Mouse (Mus musculus): ENCODE measurements around the gene Ear6. TPM values are rescaled to one million over a fixed set of nuclear protein-coding genes. Genes with fewer than 3 reads are reported as not detected.

Gene Ear6
- polyA plus RNA-seq, 1 experiment from 2014 or later, result not detected

- no peak for ATAC-seq (ENCODE audit: low FRiP score)
- Histone ChIP-seq H3K4me3 (no peak overlapping the region), H3K36me3 (peaks cover 41% of the 10 kb centered on the region), H3K9me3 (no peaks in the 10 kb centered on the region), H3K9ac (no peak overlapping the region), H3K4me2 (no peak overlapping the region), H3K27me3 (no peaks in the 10 kb centered on the region), H3K27ac (no peak overlapping the region), H3K4me1 (replicated peaks) (no peaks in the 10 kb centered on the region)
- WGBS, result 82% methylated on average over 8 of the region's 8 CpGs
These were observed 43.2 kb downstream of the Ear6 start for GRCm38 (mm10) chr14:51896539-51897170.

- Histone ChIP-seq H3K4me1 (replicated peaks) (no peaks in the 10 kb centered on the region), H3K36me3 (peaks cover 19% of the 10 kb centered on the region), H3K27ac (no peak overlapping the region), H3K27me3 (no peaks in the 10 kb centered on the region), H3K4me2 (no peak overlapping the region), H3K9ac (no peak overlapping the region), H3K9me3 (no peaks in the 10 kb centered on the region), H3K4me3 (no peak overlapping the region)
- no peak for ATAC-seq (ENCODE audit: low FRiP score)
- 92% methylated on average over 1 of the region's 1 CpGs for WGBS
These were observed 45.9 kb downstream of the Ear6 start for GRCm38 (mm10) chr14:51899351-51899750.

GRCm38 (mm10) chr14:51902806-51903710, 49.6 kb downstream of the Ear6 start:
- H3K4me2 ChIP-seq, result no peak overlapping the region
- H3K27ac ChIP-seq, result no peak overlapping the region
- H3K9ac ChIP-seq, result no peak overlapping the region
- 0 out of 2 replicates have a peak, but pooled peaks cover 3% of the 10 kb centered on the region for H3K36me3 ChIP-seq
- 61% methylated on average over 9 of the region's 9 CpGs for WGBS
- H3K4me1 ChIP-seq (replicated peaks), result no peaks in the 10 kb centered on the region
- H3K4me3 ChIP-seq, result no peak overlapping the region
- H3K9me3 ChIP-seq, result no peaks in the 10 kb centered on the region
- ATAC-seq (ENCODE audit: low FRiP score), result peak; percentile 73
- H3K27me3 ChIP-seq, result no peaks in the 10 kb centered on the region

DNA sequence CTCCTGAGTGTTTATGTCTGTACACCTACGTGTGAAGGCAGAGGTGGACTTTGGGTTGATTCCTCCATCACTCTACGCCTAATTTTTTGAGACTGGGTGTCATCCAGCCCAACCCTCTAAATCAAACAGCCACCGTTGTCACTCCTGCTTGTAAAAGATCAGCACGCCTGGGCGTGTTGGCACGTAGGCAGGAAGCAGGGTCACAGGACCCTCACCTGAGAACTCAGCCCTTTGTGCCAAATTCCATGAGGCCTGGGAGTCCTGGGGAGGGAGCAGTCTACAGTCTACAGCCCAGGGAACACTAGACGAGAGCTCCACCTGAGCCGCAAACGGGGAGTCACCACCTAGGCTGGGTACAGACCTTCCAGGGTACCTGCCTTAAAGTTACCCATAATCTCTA, 50.3 kb downstream of the Ear6 start:
- 94% methylated on average over 9 of the region's 9 CpGs for WGBS
- Histone ChIP-seq H3K4me2 (no peak overlapping the region), H3K36me3 (0 out of 2 replicates have a peak, but pooled peaks cover 3% of the 10 kb centered on the region), H3K4me1 (replicated peaks) (no peaks in the 10 kb centered on the region), H3K9me3 (no peaks in the 10 kb centered on the region), H3K27ac (no peak overlapping the region), H3K9ac (no peak overlapping the region), H3K4me3 (no peak overlapping the region), H3K27me3 (no peaks in the 10 kb centered on the region)
- ATAC-seq (ENCODE audit: low FRiP score), result no peak

Small RNA genes within 50 kb of the gene (microRNA-seq; reads per million reads assigned to microRNA genes)
- not detected for gene Gm27375

Other genes with a start within 250 kb of the Ear6 start
- not detected in 2 replicates for gene Gm17078, start 242.4 kb upstream of the Ear6 start, polyA plus RNA-seq (2015; fragmentation: Nextera tagmentation; extraction: Ambion mirVana)
- not detected in 2 replicates for gene Gm4181, start 218.0 kb upstream of the Ear6 start, polyA plus RNA-seq (2015; fragmentation: Nextera tagmentation; extraction: Ambion mirVana)
- gene Gm17079, start 158.2 kb upstream of the Ear6 start, polyA plus RNA-seq (2015; fragmentation: Nextera tagmentation; extraction: Ambion mirVana), result not detected in 2 replicates
- not detected in 2 replicates for gene Gm5800, start 136.5 kb upstream of the Ear6 start, polyA plus RNA-seq (2015; fragmentation: Nextera tagmentation; extraction: Ambion mirVana)
- gene Ang4, start 80.1 kb upstream of the Ear6 start, polyA plus RNA-seq (2015; fragmentation: Nextera tagmentation; extraction: Ambion mirVana), result not detected in 2 replicates
- not detected in 2 replicates for gene AY358078, start 53.7 kb upstream of the Ear6 start, polyA plus RNA-seq (2015; fragmentation: Nextera tagmentation; extraction: Ambion mirVana)
- 82.5 and 86.0 TPM in 2 replicates for gene Mettl17, start 31.1 kb downstream of the Ear6 start, polyA plus RNA-seq (2015; fragmentation: Nextera tagmentation; extraction: Ambion mirVana)
- gene Slc39a2, start 39.2 kb downstream of the Ear6 start, polyA plus RNA-seq (2015; fragmentation: Nextera tagmentation; extraction: Ambion mirVana), result 1.7 and 1.8 TPM in 2 replicates
- gene Ndrg2, start 60.5 kb downstream of the Ear6 start, polyA plus RNA-seq (2015; fragmentation: Nextera tagmentation; extraction: Ambion mirVana), result 108 and 144 TPM in 2 replicates
- gene Tppp2, start 64.7 kb downstream of the Ear6 start, polyA plus RNA-seq (2015; fragmentation: Nextera tagmentation; extraction: Ambion mirVana), result not detected in 2 replicates
- not detected in 2 replicates for gene Rnase13, start 69.1 kb downstream of the Ear6 start, polyA plus RNA-seq (2015; fragmentation: Nextera tagmentation; extraction: Ambion mirVana)
- gene Arhgef40, start 131.0 kb downstream of the Ear6 start, polyA plus RNA-seq (2015; fragmentation: Nextera tagmentation; extraction: Ambion mirVana), result 76.8 and 83.1 TPM in 2 replicates
- gene Tmem253, start 162.0 kb downstream of the Ear6 start, polyA plus RNA-seq (2015; fragmentation: Nextera tagmentation; extraction: Ambion mirVana), result 0.79 and 0.84 TPM in 2 replicates
- 30.5 and 33.1 TPM in 2 replicates for gene Zfp219, start 167.0 kb downstream of the Ear6 start, polyA plus RNA-seq (2015; fragmentation: Nextera tagmentation; extraction: Ambion mirVana)
- not detected in 2 replicates for gene Olfr221, start 188.8 kb downstream of the Ear6 start, polyA plus RNA-seq (2015; fragmentation: Nextera tagmentation; extraction: Ambion mirVana)